Mouse (Mus musculus): ENCODE results near the gene Rngtt. TPM values are rescaled to one million over a fixed set of nuclear protein-coding genes. Genes with fewer than 3 reads are reported as not detected.

The Rngtt gene
- total and polyA plus RNA-seq, 3 experiments = 15.0 to 18.7 TPM; not detected in 1

GRCm38 (mm10) chr4:33470671-33471302 lies 160.7 kb downstream of the Rngtt start:
- H3K9ac ChIP-seq (ENCODE audit: control insufficient read depth, low read depth, low read length, poor library complexity, severe bottlenecking) = no peak overlapping the region
- H3K79me2 ChIP-seq (ENCODE audit: control insufficient read depth, insufficient read depth, low read length, poor library complexity) = no peaks in the 10 kb centered on the region
- no peak for DNase-seq (ENCODE audit: low read depth, low spot score)
- TF ChIP-seq ZC3H11A (IDR thresholded peaks at IDR 0.05; ENCODE audit: low read depth, low read length) (no peak), TAL1 (IDR thresholded peaks at IDR 0.05; ENCODE audit: low read length) (0 out of 2 replicates have a peak, but pooled peaks have one; percentile 17)
- peaks cover 9 to 10% of the 10 kb centered on the region in 2 experiments for H3K4me1 ChIP-seq (ENCODE audit: control insufficient read depth in 1 of 2, insufficient read depth in 2 of 2, low read length in 2 of 2)
- H3K27ac ChIP-seq (ENCODE audit: control insufficient read depth, low read depth, low read length) = no peak overlapping the region
- H3K4me3 ChIP-seq (ENCODE audit: control insufficient read depth in 1 of 2, insufficient read depth in 1 of 2, low read depth in 2 of 2, low read length in 2 of 2) = no peak overlapping the region
- no peaks in the 10 kb centered on the region for H3K27me3 ChIP-seq (ENCODE audit: control insufficient read depth in 1 of 2, insufficient read depth in 2 of 2, low read length in 2 of 2)
- no peaks in the 10 kb centered on the region for H3K9me3 ChIP-seq (replicated peaks; ENCODE audit: insufficient read depth, low read length)
- peaks cover 4 to 16% of the 10 kb centered on the region in 2 experiments; a peak in 3 of 4 replicates for H3K36me3 ChIP-seq (ENCODE audit: control insufficient read depth in 1 of 2, insufficient read depth in 2 of 2, low read length in 2 of 2)

- DNase-seq (ENCODE audit: low read depth, low spot score) = no peak
- peaks cover 0 to 4% of the 10 kb centered on the region in 2 experiments; a peak in 2 of 4 replicates for H3K36me3 ChIP-seq (ENCODE audit: control insufficient read depth in 1 of 2, insufficient read depth in 2 of 2, low read length in 2 of 2)
- no peaks in the 10 kb centered on the region for H3K79me2 ChIP-seq (ENCODE audit: control insufficient read depth, insufficient read depth, low read length, poor library complexity)
- no peaks in the 10 kb centered on the region for H3K27me3 ChIP-seq (ENCODE audit: control insufficient read depth in 1 of 2, insufficient read depth in 2 of 2, low read length in 2 of 2)
- no peak overlapping the region for H3K9ac ChIP-seq (ENCODE audit: control insufficient read depth, low read depth, low read length, poor library complexity, severe bottlenecking)
- no peak for TF ChIP-seq CHD1 (IDR thresholded peaks at IDR 0.05; ENCODE audit: low read depth, low read length)
- TF ChIP-seq MEF2A (IDR thresholded peaks at IDR 0.05; ENCODE audit: extremely low read depth, insufficient replicate concordance, low read depth, low read length, poor library complexity, severe bottlenecking) = no peak
- TF ChIP-seq USF1 (IDR thresholded peaks at IDR 0.05; ENCODE audit: low read depth, low read length) = no peak
- TF ChIP-seq POLR2A (IDR thresholded peaks at IDR 0.05; ENCODE audit: control insufficient read depth in 1 of 2, insufficient read depth in 1 of 2, low read depth in 1 of 2, low read length in 2 of 2, poor library complexity in 1 of 2) = no peak
- H3K4me3 ChIP-seq (ENCODE audit: control insufficient read depth in 1 of 2, insufficient read depth in 1 of 2, low read depth in 2 of 2, low read length in 2 of 2) = no peak overlapping the region
- no peaks in the 10 kb centered on the region for H3K9me3 ChIP-seq (replicated peaks; ENCODE audit: insufficient read depth, low read length)
- H3K4me1 ChIP-seq (ENCODE audit: control insufficient read depth in 1 of 2, insufficient read depth in 2 of 2, low read length in 2 of 2) = no peaks in the 10 kb centered on the region
- H3K27ac ChIP-seq (ENCODE audit: control insufficient read depth, low read depth, low read length) = no peak overlapping the region
Observed at GRCm38 (mm10) chr4:33478011-33478785, 168.1 kb downstream of the Rngtt start.

GRCm38 (mm10) chr4:33481721-33482120 lies 171.6 kb downstream of the Rngtt start:
- peaks cover 0 to 6% of the 10 kb centered on the region in 2 experiments for H3K36me3 ChIP-seq (ENCODE audit: control insufficient read depth in 1 of 2, insufficient read depth in 2 of 2, low read length in 2 of 2)
- H3K79me2 ChIP-seq (ENCODE audit: control insufficient read depth, insufficient read depth, low read length, poor library complexity) = no peaks in the 10 kb centered on the region
- H3K27ac ChIP-seq (ENCODE audit: control insufficient read depth, low read depth, low read length) = no peak overlapping the region

More at GRCm38 (mm10) chr4:33481721-33482120, 171.6 kb downstream of the Rngtt start:
- no peak for DNase-seq (ENCODE audit: low read depth, low spot score)
- Histone ChIP-seq H3K27me3 (ENCODE audit: control insufficient read depth in 1 of 2, insufficient read depth in 2 of 2, low read length in 2 of 2) (no peaks in the 10 kb centered on the region), H3K4me3 (ENCODE audit: control insufficient read depth in 1 of 2, insufficient read depth in 1 of 2, low read depth in 2 of 2, low read length in 2 of 2) (no peak overlapping the region), H3K4me1 (ENCODE audit: control insufficient read depth in 1 of 2, insufficient read depth in 2 of 2, low read length in 2 of 2) (no peaks in the 10 kb centered on the region), H3K9me3 (replicated peaks; ENCODE audit: insufficient read depth, low read length) (no peaks in the 10 kb centered on the region), H3K9ac (ENCODE audit: control insufficient read depth, low read depth, low read length, poor library complexity, severe bottlenecking) (no peak overlapping the region)
- TF ChIP-seq MAFK (IDR thresholded peaks at IDR 0.05; ENCODE audit: borderline replicate concordance, low read depth, low read length) (no peak), NELFE (IDR thresholded peaks at IDR 0.05; ENCODE audit: low read depth, low read length) (no peak), USF1 (IDR thresholded peaks at IDR 0.05; ENCODE audit: low read depth, low read length) (no peak), MAX (IDR thresholded peaks at IDR 0.05; ENCODE audit: low read length) (no peak), TAL1 (IDR thresholded peaks at IDR 0.05; ENCODE audit: low read length) (no peak), ZMIZ1 (IDR thresholded peaks at IDR 0.05; ENCODE audit: low read depth, low read length) (no peak), ZKSCAN1 (IDR thresholded peaks at IDR 0.05; ENCODE audit: low read depth, low read length) (no peak), SMC3 (IDR thresholded peaks at IDR 0.05; ENCODE audit: low read depth, low read length) (no peak), USF2 (IDR thresholded peaks at IDR 0.05; ENCODE audit: borderline replicate concordance in 1 of 2, insufficient read depth in 1 of 2, low read depth in 1 of 2, low read length in 2 of 2) (no peak), MAZ (IDR thresholded peaks at IDR 0.05; ENCODE audit: low read depth, low read length) (no peak), JUND (IDR thresholded peaks at IDR 0.05; ENCODE audit: low read depth, low read length) (no peak), RAD21 (IDR thresholded peaks at IDR 0.05; ENCODE audit: low read depth, low read length) (no peak), POLR2AphosphoS5 (IDR thresholded peaks at IDR 0.05; ENCODE audit: borderline replicate concordance, low read depth, low read length) (no peak), CTCF (IDR thresholded peaks at IDR 0.05 in 2 of 3, conservative IDR thresholded peaks at IDR 0.05 in 1 of 3; ENCODE audit: control insufficient read depth in 1 of 3, insufficient read depth in 1 of 3, low read depth in 2 of 3, low read length in 3 of 3, poor library complexity in 1 of 3, severe bottlenecking in 1 of 3) (no peak), CHD2 (IDR thresholded peaks at IDR 0.05; ENCODE audit: low read length) (no peak), GATA1 (IDR thresholded peaks at IDR 0.05; ENCODE audit: low read depth, low read length) (no peak)
